Mouse (Mus musculus) kidney, postnatal 25 days (tissue): Measurements from ENCODE around the gene 1700040F15Rik.
"Not testable (repeated sequence)": the region's sequence is repeated elsewhere in the genome, so short reads cannot be mapped to it uniquely, and the experiment has no call there.

Source experiments
- DNase-seq, 2 experiments: peaks; one replicate each; pipeline ENCODE4 v3.0.0; 2021; ENCODE audit warnings: mixed read lengths in 2 of 2

The 1700040F15Rik gene

DNA sequence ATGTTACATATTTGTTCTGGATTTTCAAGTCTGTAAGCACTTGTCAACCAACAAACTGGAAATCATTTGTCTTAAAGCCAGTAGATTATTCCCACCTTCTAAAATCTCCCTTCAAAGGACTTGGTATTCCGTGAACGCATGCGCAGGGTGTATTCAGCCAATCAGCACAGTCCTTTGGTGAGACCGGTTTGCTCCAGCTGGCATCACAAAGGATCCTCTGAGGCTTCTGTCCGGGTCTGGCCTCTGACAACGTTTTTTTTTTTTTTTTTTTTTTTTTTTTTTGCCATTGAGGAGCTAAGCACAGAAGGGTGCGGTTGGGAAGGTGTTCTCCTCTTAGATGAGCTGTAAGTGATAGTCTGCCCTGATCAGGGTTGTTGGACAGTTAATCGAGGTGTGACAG, at the start of gene 1700040F15Rik:
Gene 1700040F15Rik, plus strand, starts transcription at position 301 of the 400 bp plus-strand sequence.
- not testable (repeated sequence) for DNase-seq
